Mouse (Mus musculus) heart, adult 2 months (tissue): ENCODE data around the gene Morn3. TPM values are rescaled to one million over a fixed set of nuclear protein-coding genes. Genes with fewer than 3 reads are reported as not detected.

ENCODE experiments used
- DNase-seq, 2 experiments: peaks; one replicate each; pipeline ENCODE4 v3.0.0; 2021
- H3K27ac ChIP-seq: fragments of 200-600 bp; 2 replicates; pipeline ENCODE4 v1.8.1; 2022
- H3K27me3 ChIP-seq: fragments of 200-500 bp; 2 replicates; pipeline ENCODE4 v1.6.1; 2012; ENCODE audit warnings: mild to moderate bottlenecking, low read length, inconsistent platforms, mixed read lengths; ENCODE audit not compliant: control insufficient read depth, insufficient read depth
- H3K36me3 ChIP-seq: fragments of 200-500 bp; 2 replicates; pipeline ENCODE4 v1.6.1; 2012; ENCODE audit warnings: low read length, inconsistent platforms; ENCODE audit not compliant: control insufficient read depth, insufficient read depth
- H3K4me1 ChIP-seq: fragments of 200-500 bp; 2 replicates; pipeline ENCODE4 v1.6.1; 2011; ENCODE audit warnings: low read length; ENCODE audit not compliant: control insufficient read depth, insufficient read depth
- H3K4me3 ChIP-seq: fragments of 200-600 bp; 2 replicates; pipeline ENCODE4 v1.8.1; 2022
- H3K79me2 ChIP-seq: fragments of 200-500 bp; replicated peaks from 2 replicates; pipeline ENCODE4 v1.6.1; 2012; ENCODE audit warnings: mild to moderate bottlenecking, inconsistent platforms, low read length, moderate library complexity, mixed read lengths; ENCODE audit not compliant: control insufficient read depth, insufficient read depth
- H3K9ac ChIP-seq: fragments of 200-500 bp; 2 replicates; pipeline ENCODE4 v1.6.1; 2012; ENCODE audit warnings: low read depth, mild to moderate bottlenecking, control low read depth, inconsistent platforms, low read length, mixed read lengths
- CTCF ChIP-seq: fragments of 200-600 bp; IDR thresholded peaks from 2 replicates; pipeline ENCODE4 v1.8.1; 2022; ENCODE audit warnings: antibody characterized with exemption, mild to moderate bottlenecking, moderate library complexity
- EP300 ChIP-seq: fragments of 200-500 bp; IDR thresholded peaks from 2 replicates; pipeline ENCODE4 v1.6.1; 2011; ENCODE audit warnings: low read depth, low read length, control low read depth; ENCODE audit not compliant: insufficient read depth
- POLR2A ChIP-seq: fragments of 200-500 bp; IDR thresholded peaks from 2 replicates; pipeline ENCODE4 v1.6.1; 2011; ENCODE audit warnings: mild to moderate bottlenecking, low read depth, low read length, control low read depth; ENCODE audit not compliant: insufficient read depth
- WGBS: fragments of 180-500 bp; shearing (Covaris S2); methylation state at CpG from one replicate; pipeline ENCODE4 v1.1.7; 2018; 5-methylcytosine and 5-hydroxymethylcytosine counted together
- intact Hi-C: fragments of 180-260 bp; cut with DNase I; formaldehyde crosslinking; loops from one replicate; pipeline ENCODE4 v1.15.1; 2025
- long read RNA-seq: library from polyadenylated mRNA; stranded (forward); transcript quantifications from one replicate; pipeline ENCODE4 v2.0.0, GENCODE M21; 2021
- polyA plus RNA-seq: library from polyadenylated mRNA; depleted of rRNA; stranded (reverse); fragments of >200 nt; gene quantifications from 2 replicates; pipeline ENCODE4 v1.2.3, GENCODE M21; 2012; rRNA removed
- total RNA-seq, 2 experiments: library from RNA; stranded (reverse); gene quantifications; 2 replicates each; pipeline ENCODE4 v1.2.3; 2021

Morn3 gene
- total RNA-seq (not detected), polyA plus RNA-seq (not detected in 2 replicates)
- long read RNA-seq, result 0 reads

GRCm38 (mm10) chr5:123046916-123047315 is at the start of gene Morn3:
Gene Morn3 (minus strand): TSS chr5:123047016.
- Histone ChIP-seq H3K36me3 (no peaks in the 10 kb centered on the region), H3K79me2 (no peaks in the 10 kb centered on the region), H3K27ac (no peak within 1 kb of the TSS), H3K4me1 (no peaks in the 10 kb centered on the region; the same call in 1 of the 2 replicates), H3K9ac (no peak within 1 kb of the TSS), H3K4me3 (no peak within 1 kb of the TSS), H3K27me3 (no peaks in the 10 kb centered on the region)
- 77% methylated on average over 3 of the region's 3 CpGs for WGBS
- intact Hi-C loops, result loop anchor here (1.0 to 5.0 kb wide), 2 partner anchors 79 to 120 kb away; no protein-coding TSS in a partner anchor
- no peak for TF ChIP-seq CTCF
- no peak for TF ChIP-seq POLR2A
- no peak for TF ChIP-seq EP300
- no peak for DNase-seq

GRCm38 (mm10) chr5:123096299-123096698 is 49.5 kb upstream of the Morn3 start:
- H3K79me2 ChIP-seq, result peaks cover 2% of the 10 kb centered on the region; the same call in 1 of the 2 replicates
- no peak overlapping the region for H3K9ac ChIP-seq
- no peaks in the 10 kb centered on the region for H3K4me1 ChIP-seq
- H3K4me3 ChIP-seq, result no peak overlapping the region
- H3K27me3 ChIP-seq, result no peaks in the 10 kb centered on the region
- no peak for DNase-seq
- TF ChIP-seq CTCF (no peak), EP300 (no peak), POLR2A (no peak)
- 88% methylated on average over 8 of the region's 8 CpGs for WGBS
- H3K36me3 ChIP-seq, result no peaks in the 10 kb centered on the region
- intact Hi-C loops, result no loop called here
- no peak overlapping the region for H3K27ac ChIP-seq

GRCm38 (mm10) chr5:123094238-123094991 is 47.6 kb upstream of the Morn3 start:
- Histone ChIP-seq H3K4me1 (no peaks in the 10 kb centered on the region), H3K4me3 (no peak overlapping the region), H3K9ac (no peak overlapping the region), H3K27ac (no peak overlapping the region), H3K27me3 (no peaks in the 10 kb centered on the region), H3K79me2 (peaks cover 2% of the 10 kb centered on the region; the same call in 1 of the 2 replicates), H3K36me3 (no peaks in the 10 kb centered on the region)
- WGBS, result 79% methylated on average over 25 of the region's 25 CpGs
- intact Hi-C loops, result no loop called here
- no peak for DNase-seq
- TF ChIP-seq CTCF (no peak), POLR2A (no peak), EP300 (no peak)

- Histone ChIP-seq H3K4me3 (no peak overlapping the region), H3K9ac (no peak overlapping the region), H3K4me1 (no peaks in the 10 kb centered on the region), H3K27me3 (no peaks in the 10 kb centered on the region), H3K36me3 (no peaks in the 10 kb centered on the region), H3K79me2 (peaks cover 2% of the 10 kb centered on the region; the same call in 1 of the 2 replicates), H3K27ac (no peak overlapping the region)
- 83% methylated on average over 14 of the region's 14 CpGs for WGBS
- intact Hi-C loops, result no loop called here
- TF ChIP-seq EP300, result no peak
- TF ChIP-seq CTCF, result no peak
- no peak for TF ChIP-seq POLR2A
- no peak for DNase-seq
Measured at GRCm38 (mm10) chr5:123093077-123093633, 46.3 kb upstream of the Morn3 start.

GRCm38 (mm10) chr5:123090560-123091306 is 43.9 kb upstream of the Morn3 start:
- no peak for DNase-seq
- H3K4me3 ChIP-seq, result no peak overlapping the region
- H3K27me3 ChIP-seq, result no peaks in the 10 kb centered on the region
- WGBS, result 91% methylated on average over 10 of the region's 10 CpGs
- peaks cover 2% of the 10 kb centered on the region; the same call in 1 of the 2 replicates for H3K79me2 ChIP-seq
- H3K9ac ChIP-seq, result no peak overlapping the region
- H3K27ac ChIP-seq, result no peak overlapping the region
- H3K36me3 ChIP-seq, result no peaks in the 10 kb centered on the region
- intact Hi-C loops, result no loop called here
- no peaks in the 10 kb centered on the region for H3K4me1 ChIP-seq
- TF ChIP-seq POLR2A, result no peak
- no peak for TF ChIP-seq EP300
- TF ChIP-seq CTCF, result no peak
